Mouse (Mus musculus) small intestine, adult 2 months (tissue): ENCODE data around the gene Ptpn5. TPM values are rescaled to one million over a fixed set of nuclear protein-coding genes. Genes with fewer than 3 reads are reported as not detected.

ENCODE experiments used
- H3K27ac ChIP-seq: fragments of 200-500 bp; 2 replicates; pipeline ENCODE4 v1.5.1; 2012; ENCODE audit warnings: low read depth, low read length, control low read depth, inconsistent platforms; ENCODE audit not compliant: insufficient read depth
- H3K27me3 ChIP-seq: fragments of 200-500 bp; 2 replicates; pipeline ENCODE4 v1.6.1; 2012; ENCODE audit warnings: mild to moderate bottlenecking, moderate library complexity, low read length, inconsistent platforms; ENCODE audit not compliant: control insufficient read depth, insufficient read depth
- H3K36me3 ChIP-seq: fragments of 200-500 bp; 2 replicates; pipeline ENCODE4 v1.6.1; 2012; ENCODE audit warnings: mild to moderate bottlenecking, low read length, control low read depth, inconsistent platforms; ENCODE audit not compliant: control insufficient read depth, insufficient read depth
- H3K4me1 ChIP-seq: fragments of 200-500 bp; 2 replicates; pipeline ENCODE4 v1.6.1; 2012; ENCODE audit warnings: low read length, inconsistent platforms, mixed read lengths; ENCODE audit not compliant: control insufficient read depth, insufficient read depth, insufficient read length
- H3K4me3 ChIP-seq: fragments of 200-500 bp; 2 replicates; pipeline ENCODE4 v1.5.1; 2012; ENCODE audit warnings: low read depth, mild to moderate bottlenecking, control low read depth, inconsistent platforms, low read length, moderate library complexity
- CTCF ChIP-seq: fragments of 200-500 bp; IDR thresholded peaks from 2 replicates; pipeline ENCODE4 v1.5.1; 2012; ENCODE audit warnings: low read depth, mild to moderate bottlenecking, control low read depth, inconsistent platforms, low read length, moderate library complexity, mixed read lengths; ENCODE audit not compliant: insufficient replicate concordance, insufficient read length; ENCODE audit errors: extremely low read depth
- POLR2A ChIP-seq: fragments of 200-500 bp; IDR thresholded peaks from 2 replicates; pipeline ENCODE4 v1.6.1; 2012; ENCODE audit warnings: low read depth, mild to moderate bottlenecking, control low read depth, inconsistent platforms, low read length, moderate library complexity
- WGBS: fragments of 180-500 bp; shearing (Covaris S2); methylation state at CpG from one replicate; pipeline ENCODE4 v1.1.7; 2018; 5-methylcytosine and 5-hydroxymethylcytosine counted together
- polyA plus RNA-seq: library from polyadenylated mRNA; depleted of rRNA; stranded (reverse); fragments of >200 nt; gene quantifications from 2 replicates; pipeline ENCODE4 v1.2.3, GENCODE M21; 2012

The Ptpn5 gene
- polyA plus RNA-seq, 1 experiment: 1.1 TPM

- 14% methylated on average over 11 of the region's 11 CpGs for WGBS
- no peaks in the 10 kb centered on the region for H3K36me3 ChIP-seq
- H3K4me1 ChIP-seq: no peaks in the 10 kb centered on the region
- TF ChIP-seq POLR2A (no peak), CTCF (no peak)
- H3K27ac ChIP-seq: no peak overlapping the region
- no peak overlapping the region for H3K4me3 ChIP-seq
- H3K27me3 ChIP-seq: no peaks in the 10 kb centered on the region; the same call in 1 of the 2 replicates
Measured at GRCm38 (mm10) chr7:47150420-47151061, 17.1 kb upstream of the Ptpn5 start.

GRCm38 (mm10) chr7:47148298-47148697 is 14.8 kb upstream of the Ptpn5 start:
- Histone ChIP-seq H3K36me3 (no peaks in the 10 kb centered on the region), H3K27me3 (no peaks in the 10 kb centered on the region), H3K4me3 (no peak overlapping the region), H3K4me1 (no peaks in the 10 kb centered on the region), H3K27ac (no peak overlapping the region)
- TF ChIP-seq CTCF: no peak
- TF ChIP-seq POLR2A: no peak
- WGBS: 74% methylated on average over 7 of the region's 7 CpGs

- no peak overlapping the region for H3K4me3 ChIP-seq
- 47% methylated on average over 12 of the region's 12 CpGs for WGBS
- H3K4me1 ChIP-seq: no peaks in the 10 kb centered on the region
- H3K27me3 ChIP-seq: no peaks in the 10 kb centered on the region
- no peaks in the 10 kb centered on the region for H3K36me3 ChIP-seq
- TF ChIP-seq CTCF (peak; percentile 26; the same call in 1 of the 2 replicates), POLR2A (no peak)
- no peak overlapping the region for H3K27ac ChIP-seq
Measured at GRCm38 (mm10) chr7:47146034-47146812, 12.7 kb upstream of the Ptpn5 start.

- Histone ChIP-seq H3K4me3 (no peak overlapping the region), H3K27me3 (no peaks in the 10 kb centered on the region), H3K4me1 (no peaks in the 10 kb centered on the region), H3K27ac (no peak overlapping the region), H3K36me3 (no peaks in the 10 kb centered on the region)
- WGBS: 12% methylated on average over 6 of the region's 6 CpGs
- no peak for TF ChIP-seq CTCF
- TF ChIP-seq POLR2A: no peak
Measured at GRCm38 (mm10) chr7:47144299-47144698, 10.8 kb upstream of the Ptpn5 start.

GRCm38 (mm10) chr7:47139823-47140325 is 6.4 kb upstream of the Ptpn5 start:
- Histone ChIP-seq H3K27me3 (0 out of 2 replicates have a peak, but pooled peaks cover 2% of the 10 kb centered on the region), H3K36me3 (no peaks in the 10 kb centered on the region), H3K4me1 (no peaks in the 10 kb centered on the region), H3K27ac (no peak overlapping the region), H3K4me3 (no peak overlapping the region)
- TF ChIP-seq CTCF (no peak), POLR2A (no peak)
- 51% methylated on average over 8 of the region's 8 CpGs for WGBS

- H3K4me1 ChIP-seq: no peaks in the 10 kb centered on the region
- TF ChIP-seq POLR2A (no peak), CTCF (no peak)
- H3K36me3 ChIP-seq: no peaks in the 10 kb centered on the region
- H3K27ac ChIP-seq: no peak overlapping the region
- H3K27me3 ChIP-seq: peaks cover 15% of the 10 kb centered on the region
- H3K4me3 ChIP-seq: no peak overlapping the region
- WGBS: 30% methylated on average over 5 of the region's 5 CpGs
Measured at GRCm38 (mm10) chr7:47134570-47134969, 1.1 kb upstream of the Ptpn5 start.

- 3% methylated on average over 10 of the region's 10 CpGs for WGBS
- no peaks in the 10 kb centered on the region for H3K4me1 ChIP-seq
- peak overlapping the region; percentile 48 for H3K4me3 ChIP-seq
- H3K36me3 ChIP-seq: no peaks in the 10 kb centered on the region
- no peak overlapping the region for H3K27ac ChIP-seq
- TF ChIP-seq CTCF (no peak), POLR2A (no peak)
- peaks cover 15% of the 10 kb centered on the region for H3K27me3 ChIP-seq
Measured at GRCm38 (mm10) chr7:47132931-47133260, 588 bp downstream of the Ptpn5 start.
